Mouse (Mus musculus) splenic B cell, adult 2 months (primary cell): Measurements from ENCODE around the gene Spopl.
A peak's percentile ranks its signal among the peaks of the same experiment; 100 is the strongest.
"Not testable (repeated sequence)": the region's sequence is repeated elsewhere in the genome, so short reads cannot be mapped to it uniquely, and the experiment has no call there.

Experiments
- DNase-seq: peaks from one replicate; pipeline ENCODE4 v3.0.0-alpha.2; 2011; ENCODE audit warnings: low read depth, low spot score
- H3K27me3 ChIP-seq: 2 replicates; pipeline ENCODE4 v1.6.1; 2012; ENCODE audit warnings: mild to moderate bottlenecking, low read length, moderate library complexity, mixed read lengths; ENCODE audit not compliant: control insufficient read depth, poor library complexity, insufficient read depth, severe bottlenecking
- H3K36me3 ChIP-seq: 2 replicates; pipeline ENCODE4 v1.6.1; 2012; ENCODE audit warnings: mild to moderate bottlenecking, low read length, moderate library complexity, mixed read lengths; ENCODE audit not compliant: control insufficient read depth, poor library complexity, insufficient read depth, severe bottlenecking

The Spopl gene

GRCm38 (mm10) chr2:23571302-23572156 lies at the start of gene Spopl:
Spopl (minus strand) TSS chr2:23572106.
- Histone ChIP-seq H3K27me3 (no peaks in the 10 kb centered on the region), H3K36me3 (no peaks in the 10 kb centered on the region)
- peak; percentile 83 for DNase-seq

DNA sequence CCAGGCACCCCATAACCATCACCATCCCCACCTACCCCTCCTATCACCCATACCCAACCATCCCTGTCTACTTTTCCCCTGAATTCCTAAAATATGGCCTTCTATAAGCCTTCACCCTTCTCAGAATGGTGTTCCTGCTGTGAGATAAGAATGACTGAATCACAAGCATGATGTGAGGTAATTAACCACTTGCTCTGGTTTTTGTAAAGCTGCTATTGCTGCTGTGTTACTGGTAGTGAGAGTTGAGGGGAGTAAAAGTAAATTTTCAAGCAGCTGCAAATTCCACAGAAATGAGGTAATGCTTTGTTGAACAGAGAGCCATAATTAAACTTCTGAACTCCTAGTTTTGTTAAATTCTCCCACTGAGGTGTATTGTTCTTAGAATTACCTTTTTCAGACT lies 48.2 kb upstream of the Spopl start:
- DNase-seq, result no peak
- no peaks in the 10 kb centered on the region for H3K27me3 ChIP-seq

GRCm38 (mm10) chr2:23617989-23618388 lies 46.1 kb upstream of the Spopl start:
- no peaks in the 10 kb centered on the region for H3K36me3 ChIP-seq
- DNase-seq, result no peak

More for the DNA sequence above, 48.2 kb upstream of the Spopl start:
- H3K36me3 ChIP-seq, result no peaks in the 10 kb centered on the region

DNA sequence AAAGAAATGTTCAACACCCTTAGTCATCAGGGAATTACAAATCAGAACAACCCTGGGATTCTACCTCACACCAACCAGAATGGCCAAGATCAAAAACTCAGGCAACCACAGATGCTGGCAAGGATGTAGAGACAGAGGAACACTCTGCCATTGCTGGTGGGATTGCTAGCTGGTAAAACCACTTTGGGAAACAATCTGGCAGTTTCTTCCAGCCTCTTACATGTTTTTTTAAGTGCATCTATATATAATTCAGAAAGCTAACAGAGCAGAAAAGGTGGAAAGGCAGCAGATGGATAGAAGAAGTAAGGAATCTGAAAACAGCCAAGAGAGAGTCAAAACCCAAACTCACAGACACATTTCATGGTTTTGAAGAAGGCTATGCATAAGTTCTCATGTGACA lies 33.5 kb upstream of the Spopl start:
- Histone ChIP-seq H3K27me3 (no peaks in the 10 kb centered on the region), H3K36me3 (no peaks in the 10 kb centered on the region)
- DNase-seq, result no peak

More at GRCm38 (mm10) chr2:23617989-23618388, 46.1 kb upstream of the Spopl start:
- H3K27me3 ChIP-seq, result no peaks in the 10 kb centered on the region

GRCm38 (mm10) chr2:23588769-23589168 lies 16.9 kb upstream of the Spopl start:
- DNase-seq, result no peak
- Histone ChIP-seq H3K36me3 (no peaks in the 10 kb centered on the region), H3K27me3 (no peaks in the 10 kb centered on the region)

DNA sequence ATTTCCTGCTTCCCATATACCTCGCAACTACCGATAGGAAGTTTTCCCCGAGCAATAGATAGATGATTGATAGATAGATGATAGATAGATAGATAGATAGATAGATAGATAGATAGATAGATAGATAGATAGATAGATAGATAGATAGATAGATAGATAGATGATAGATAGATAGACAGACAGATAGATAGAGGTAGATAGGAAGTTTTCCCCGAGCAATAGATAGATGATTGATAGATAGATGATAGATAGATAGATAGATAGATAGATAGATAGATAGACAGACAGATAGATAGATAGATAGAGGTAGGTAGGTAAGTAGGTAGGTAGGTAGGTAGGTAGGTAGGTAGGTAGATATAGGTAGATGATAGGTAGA lies 239 bp upstream of the Spopl start:
- not testable (repeated sequence) for H3K27me3 ChIP-seq, DNase-seq, H3K36me3 ChIP-seq

DNA sequence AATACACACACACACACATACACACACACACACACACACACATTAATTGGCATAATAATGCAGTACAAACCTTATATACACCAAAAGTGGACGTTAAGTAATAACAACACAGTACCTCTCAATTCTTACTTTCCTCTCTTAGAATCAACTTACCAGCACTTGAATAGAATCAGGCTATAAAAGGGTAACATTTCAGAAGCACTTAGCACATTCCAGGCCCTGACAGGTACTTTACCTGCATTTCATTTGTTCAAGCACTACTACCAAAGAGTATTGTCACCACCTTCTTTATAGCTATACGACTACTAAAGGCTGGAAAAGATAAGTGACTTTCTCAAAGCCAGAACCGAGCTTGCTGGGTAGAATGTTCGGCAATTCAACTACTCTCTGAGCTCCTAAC lies 1.3 kb downstream of the Spopl start:
- H3K27me3 ChIP-seq, result no peaks in the 10 kb centered on the region
- H3K36me3 ChIP-seq, result no peaks in the 10 kb centered on the region
- no peak for DNase-seq

DNA sequence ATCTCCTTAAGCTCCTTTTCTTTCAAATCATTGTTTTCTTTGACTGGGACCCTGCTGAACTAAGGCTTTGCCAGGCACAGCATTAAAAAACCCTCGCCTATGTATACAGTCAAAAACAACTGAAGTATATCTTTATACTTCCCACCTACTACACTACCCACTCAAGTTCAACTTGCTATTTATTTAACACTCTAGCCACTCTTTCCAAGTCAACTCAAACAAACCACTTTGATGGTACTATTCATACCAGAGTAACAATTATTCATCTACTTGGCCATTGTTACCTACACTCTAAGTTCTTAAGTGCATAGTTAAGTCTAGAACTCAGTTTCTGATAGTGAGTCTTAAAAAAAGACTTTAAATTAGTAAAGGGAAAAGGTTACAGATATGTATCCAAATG lies 3.1 kb downstream of the Spopl start:
- no peak for DNase-seq
- no peaks in the 10 kb centered on the region for H3K36me3 ChIP-seq
- no peaks in the 10 kb centered on the region for H3K27me3 ChIP-seq

DNA sequence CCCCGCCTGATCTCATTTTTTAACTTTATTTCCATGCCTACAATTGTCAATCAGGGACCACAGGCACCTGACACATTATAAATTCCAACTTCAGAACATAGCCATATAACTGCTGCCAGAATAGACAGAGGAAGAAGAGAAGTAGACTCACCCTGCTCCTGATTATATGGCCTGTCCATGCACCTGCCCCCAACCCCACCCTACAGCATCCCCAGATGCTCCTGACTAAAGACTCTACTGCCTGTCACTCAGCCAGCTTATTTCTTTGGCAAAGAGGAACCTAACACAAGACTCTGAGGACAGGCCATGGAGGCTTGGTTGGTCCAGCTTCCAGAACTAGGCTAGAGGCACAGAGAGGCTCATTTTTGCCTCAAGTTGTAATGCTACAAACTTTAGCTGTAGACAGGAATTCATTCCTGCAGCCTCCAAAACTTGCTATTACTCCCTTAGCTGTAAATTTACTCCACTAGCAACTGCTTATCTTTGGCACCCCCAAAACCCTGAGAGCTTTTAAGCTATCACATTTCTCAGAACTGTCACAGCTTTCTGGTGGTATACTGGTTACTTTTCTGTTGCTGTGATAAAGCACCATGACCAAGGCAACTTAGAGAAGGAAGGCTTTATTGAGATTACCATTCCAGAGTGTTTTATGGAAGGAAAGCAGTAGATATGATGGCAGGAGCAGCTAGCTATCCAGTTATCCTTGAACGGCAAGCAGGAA lies 6.7 kb downstream of the Spopl start:
- no peak for DNase-seq
- H3K27me3 ChIP-seq, result no peaks in the 10 kb centered on the region
- H3K36me3 ChIP-seq, result no peaks in the 10 kb centered on the region

GRCm38 (mm10) chr2:23562898-23563297 lies 9.0 kb downstream of the Spopl start:
- DNase-seq, result no peak
- Histone ChIP-seq H3K27me3 (no peaks in the 10 kb centered on the region), H3K36me3 (no peaks in the 10 kb centered on the region)

DNA sequence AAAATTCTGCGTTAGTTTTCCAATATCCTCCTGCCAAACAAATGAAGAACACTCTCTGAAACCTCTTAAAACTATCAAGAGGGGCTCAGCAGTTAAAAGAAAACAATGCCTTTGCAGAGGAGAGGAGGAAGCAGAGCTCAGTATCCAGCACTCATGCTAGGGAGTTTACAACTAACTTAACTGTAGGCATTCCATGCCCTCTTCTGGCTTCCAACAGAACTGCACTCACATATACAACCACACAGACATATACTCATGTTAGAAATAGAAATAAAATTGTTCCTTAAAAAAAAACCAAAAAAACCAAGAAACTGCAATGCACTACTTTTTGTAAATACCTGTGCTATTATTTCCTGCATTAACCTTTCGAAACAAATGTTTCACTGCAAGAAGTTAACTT lies 12.7 kb downstream of the Spopl start:
- no peaks in the 10 kb centered on the region for H3K27me3 ChIP-seq
- no peaks in the 10 kb centered on the region for H3K36me3 ChIP-seq
- DNase-seq, result peak; percentile 7

DNA sequence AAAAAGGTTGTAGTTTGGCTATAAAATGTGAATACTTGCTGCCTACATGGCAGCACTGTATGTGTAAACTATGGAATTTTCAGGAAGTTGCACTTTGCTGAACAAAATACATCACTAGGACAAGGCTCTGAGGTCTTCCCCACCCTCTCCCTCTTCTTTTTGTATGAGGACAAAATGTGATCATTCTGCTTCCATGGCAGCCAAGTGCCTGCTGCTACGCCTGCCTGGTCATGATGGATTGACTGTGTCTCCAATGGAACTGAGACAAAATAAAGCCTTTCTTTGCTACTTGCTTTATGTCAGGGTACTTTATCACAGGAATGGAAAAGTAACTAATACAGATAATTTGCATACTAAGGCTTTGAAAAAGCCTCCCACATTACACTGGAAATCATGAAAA lies 20.7 kb downstream of the Spopl start:
- Histone ChIP-seq H3K36me3 (0 out of 2 replicates have a peak, but pooled peaks cover 3% of the 10 kb centered on the region), H3K27me3 (no peaks in the 10 kb centered on the region)
- DNase-seq, result no peak

DNA sequence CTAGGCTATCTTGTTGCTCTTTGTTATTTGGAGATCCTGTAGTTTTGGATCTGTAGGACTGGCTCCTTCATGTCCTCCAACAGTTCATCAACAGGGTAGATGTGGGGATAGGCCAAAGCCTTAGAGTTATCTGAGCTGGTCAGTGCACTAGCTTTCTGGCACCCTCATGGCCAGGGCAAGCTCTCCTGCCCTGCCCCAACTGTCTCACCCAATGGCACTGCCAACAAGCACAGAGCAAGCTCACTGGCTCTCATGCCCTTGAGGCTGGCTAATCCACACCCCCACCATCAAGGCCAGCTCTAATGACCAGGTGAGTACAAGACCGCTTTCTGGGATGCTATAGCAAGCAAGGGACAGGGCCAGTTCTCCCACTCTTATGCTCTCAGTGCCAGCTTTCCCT lies 24.7 kb downstream of the Spopl start:
- Histone ChIP-seq H3K36me3 (0 out of 2 replicates have a peak, but pooled peaks cover 3% of the 10 kb centered on the region), H3K27me3 (no peaks in the 10 kb centered on the region)
- DNase-seq, result no peak

DNA sequence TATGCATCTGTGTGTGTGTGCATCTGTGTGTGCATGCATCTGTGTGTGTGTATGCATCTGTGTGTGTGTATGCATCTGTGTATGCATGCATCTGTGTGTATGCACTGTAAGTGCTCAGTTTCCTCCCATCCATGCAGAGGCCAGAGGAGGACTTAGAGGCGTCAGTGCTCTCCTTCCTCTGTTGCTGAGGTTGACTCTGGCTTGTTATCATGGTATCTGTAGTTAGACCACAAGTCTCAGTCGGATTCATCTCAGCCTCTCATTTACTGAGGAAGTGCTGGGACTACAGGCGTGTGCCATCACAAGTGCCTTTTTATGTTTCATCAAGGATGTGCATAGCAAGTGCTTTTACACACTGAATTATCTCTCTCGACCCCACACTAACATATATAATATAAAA lies 31.9 kb downstream of the Spopl start:
- no peaks in the 10 kb centered on the region for H3K27me3 ChIP-seq
- DNase-seq, result no peak
- H3K36me3 ChIP-seq, result 0 out of 2 replicates have a peak, but pooled peaks cover 2% of the 10 kb centered on the region

GRCm38 (mm10) chr2:23527717-23528116 lies 44.2 kb downstream of the Spopl start:
- not testable (repeated sequence) for H3K36me3 ChIP-seq, DNase-seq, H3K27me3 ChIP-seq
